Mouse (Mus musculus) hindbrain, embryonic 10.5 days (tissue): Measurements from ENCODE around the gene Smarcad1. TPM values are rescaled to one million over a fixed set of nuclear protein-coding genes. Genes with fewer than 3 reads are reported as not detected.
"Not testable (repeated sequence)": the region's sequence is repeated elsewhere in the genome, so short reads cannot be mapped to it uniquely, and the experiment has no call there.

Experiments
- DNase-seq: peaks from one replicate; pipeline ENCODE4 v3.0.0-alpha.2; 2017; ENCODE audit warnings: low spot score
- H3K27ac ChIP-seq: fragments of 300-500 bp; sonication (generic); 2 replicates; pipeline ENCODE4 v1.5.1; 2016; ENCODE audit warnings: mild to moderate bottlenecking, moderate library complexity
- H3K27me3 ChIP-seq: fragments of 300-500 bp; sonication (generic); 2 replicates; pipeline ENCODE4 v1.6.1; 2016; ENCODE audit warnings: mild to moderate bottlenecking; ENCODE audit not compliant: poor library complexity, insufficient read depth, severe bottlenecking
- H3K36me3 ChIP-seq: fragments of 300-500 bp; sonication (generic); 2 replicates; pipeline ENCODE4 v1.6.1; 2016; ENCODE audit warnings: mild to moderate bottlenecking, moderate library complexity
- H3K4me1 ChIP-seq: fragments of 300-500 bp; sonication (generic); replicated peaks from 2 replicates; pipeline ENCODE4 v1.6.1; 2016; ENCODE audit warnings: mild to moderate bottlenecking
- H3K4me3 ChIP-seq: fragments of 300-500 bp; sonication (generic); 2 replicates; pipeline ENCODE4 v1.5.1; 2016; ENCODE audit warnings: mild to moderate bottlenecking, moderate library complexity
- H3K9me3 ChIP-seq: fragments of 300-500 bp; sonication (generic); 2 replicates; pipeline ENCODE4 v1.6.1; 2016; ENCODE audit warnings: mild to moderate bottlenecking, moderate library complexity
- WGBS: fragments of 180-500 bp; shearing (Covaris S2); methylation state at CpG from one replicate; pipeline ENCODE4 v1.1.7; 2016; 5-methylcytosine and 5-hydroxymethylcytosine counted together
- polyA plus RNA-seq: library from polyadenylated mRNA; unstranded; fragments of >200 nt; fragmentation: Nextera tagmentation; extraction: Ambion mirVana; gene quantifications from 2 replicates; pipeline ENCODE4 v1.2.1, GENCODE M21; 2016

Smarcad1 gene
- 107 and 108 TPM in 2 replicates for polyA plus RNA-seq

DNA sequence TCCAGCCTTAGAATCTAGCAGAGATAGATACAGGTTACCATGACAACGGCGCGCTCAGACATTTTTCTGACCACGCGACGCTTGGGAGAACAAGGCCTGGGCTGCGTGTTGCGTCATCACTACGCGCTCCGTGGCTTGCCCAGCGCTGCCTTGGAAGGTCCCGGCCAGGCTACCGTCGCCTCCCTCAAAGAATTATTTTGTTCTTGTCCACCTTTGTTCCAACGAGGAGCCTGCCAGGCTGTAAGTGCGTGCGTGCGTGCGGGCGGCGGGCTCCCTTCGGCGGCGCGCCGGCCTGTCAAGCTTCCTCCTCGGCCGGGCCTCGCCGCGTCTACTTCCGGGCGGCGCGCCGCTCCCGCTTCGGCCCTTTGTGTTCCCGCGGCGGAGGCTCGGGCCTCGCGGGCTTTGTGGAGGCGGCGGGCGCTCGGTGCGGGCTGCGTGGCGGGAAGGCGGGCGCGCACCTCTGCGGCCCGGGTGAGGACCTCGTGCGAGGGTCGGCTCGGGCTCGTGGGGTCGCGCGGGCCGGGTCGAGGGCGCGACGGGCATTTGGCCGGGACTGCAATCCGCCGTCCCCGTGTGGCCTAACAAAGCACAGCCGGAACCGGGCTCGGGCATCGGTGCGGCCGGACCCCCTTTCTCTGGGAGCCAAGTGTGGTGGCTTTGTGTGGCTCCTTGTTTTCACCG, at the start of gene Smarcad1:
Gene Smarcad1, plus strand, starts transcription at position 93 of the 681 bp plus-strand sequence.
- Histone ChIP-seq H3K36me3 (peaks cover 39% of the 10 kb centered on the region), H3K4me1 (peaks cover 10% of the 10 kb centered on the region), H3K27me3 (no peaks in the 10 kb centered on the region), H3K9me3 (0 out of 2 replicates have a peak, but pooled peaks cover 4% of the 10 kb centered on the region), H3K4me3 (peak within 1 kb of the TSS; percentile 85), H3K27ac (peak within 1 kb of the TSS; percentile 99)
- WGBS = under 1% methylated on average over 81 of the region's 81 CpGs
- DNase-seq = peak; percentile 94

DNA sequence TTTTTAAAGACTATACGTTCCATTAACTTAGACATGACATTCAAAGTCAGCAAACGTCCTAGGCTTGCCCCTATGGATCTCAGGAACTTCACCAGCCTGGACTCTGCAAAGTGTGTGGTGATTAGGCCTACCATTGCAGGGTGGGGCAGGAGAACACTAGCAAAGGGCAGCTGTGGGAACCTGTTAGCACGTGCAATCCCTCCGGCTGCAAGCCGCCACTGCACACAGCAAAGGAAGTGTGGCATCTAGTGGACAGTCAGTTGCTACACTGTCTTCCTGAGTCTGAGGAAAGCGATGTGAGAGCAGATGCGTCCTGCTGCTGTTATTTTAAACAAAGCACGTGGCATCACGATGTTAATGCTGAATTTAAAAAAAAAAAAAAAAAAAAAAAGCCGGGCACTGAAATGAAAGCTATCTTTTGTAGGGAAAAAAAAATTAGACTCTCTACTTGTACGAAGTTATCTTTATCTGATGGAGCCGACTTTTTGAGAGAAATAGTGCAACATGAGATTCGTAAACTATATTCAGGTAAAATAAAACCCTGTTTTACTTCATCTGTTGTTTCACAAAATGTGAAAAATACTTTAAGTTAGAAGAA, 45.5 kb upstream of the Smarcad1 start:
- Histone ChIP-seq H3K36me3 (no peaks in the 10 kb centered on the region), H3K4me1 (no peaks in the 10 kb centered on the region), H3K27ac (no peak overlapping the region), H3K9me3 (no peaks in the 10 kb centered on the region), H3K4me3 (no peak overlapping the region), H3K27me3 (no peaks in the 10 kb centered on the region)
- DNase-seq = peak; percentile 37
- WGBS = 51% methylated on average over 13 of the region's 13 CpGs

DNA sequence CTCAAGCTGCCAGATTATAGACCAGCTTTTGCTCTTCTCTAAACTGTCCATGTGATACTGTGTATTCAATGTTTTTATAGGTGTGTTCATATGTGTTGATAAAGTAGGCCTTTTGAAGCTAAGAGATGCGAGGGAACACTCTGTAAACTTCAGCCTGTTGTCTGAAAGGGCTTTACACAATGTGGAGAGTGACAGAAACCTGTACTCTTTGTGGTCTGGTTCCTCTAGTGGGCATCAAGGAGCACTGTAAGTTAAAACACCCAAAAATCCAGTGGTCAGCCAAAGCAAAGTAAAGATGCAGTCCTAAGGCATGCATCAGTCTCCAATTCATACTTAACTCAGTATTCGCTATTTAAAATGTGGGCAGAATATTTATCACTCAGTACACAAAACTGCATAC, 44.6 kb upstream of the Smarcad1 start:
- H3K9me3 ChIP-seq = no peaks in the 10 kb centered on the region
- H3K27ac ChIP-seq = no peak overlapping the region
- 82% methylated on average over 2 of the region's 2 CpGs for WGBS
- H3K36me3 ChIP-seq = no peaks in the 10 kb centered on the region
- H3K27me3 ChIP-seq = no peaks in the 10 kb centered on the region
- no peaks in the 10 kb centered on the region for H3K4me1 ChIP-seq
- no peak for DNase-seq
- H3K4me3 ChIP-seq = no peak overlapping the region

DNA sequence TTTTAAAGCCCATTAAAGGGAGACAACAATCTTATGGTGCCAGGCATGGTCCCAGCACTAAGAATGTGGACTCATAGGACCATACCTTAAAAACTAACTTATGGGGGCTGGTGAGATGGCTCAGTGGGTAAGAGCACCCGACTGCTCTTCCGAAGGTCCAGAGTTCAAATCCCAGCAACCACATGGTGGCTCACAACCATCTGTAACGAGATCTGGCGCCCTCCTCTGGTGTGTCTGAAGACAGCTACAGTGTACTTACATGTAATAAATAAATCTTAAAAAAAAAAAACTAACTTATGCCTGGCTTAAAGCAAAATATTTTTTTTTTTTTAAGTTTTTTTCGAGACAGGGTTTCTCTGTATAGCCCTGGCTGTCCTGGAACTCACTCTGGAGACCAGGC, 41.6 kb upstream of the Smarcad1 start:
- H3K4me3 ChIP-seq, H3K4me1 ChIP-seq, H3K27me3 ChIP-seq, DNase-seq, H3K27ac ChIP-seq, H3K9me3 ChIP-seq, H3K36me3 ChIP-seq: not testable (repeated sequence)
- 80% methylated on average over 5 of the region's 5 CpGs for WGBS

DNA sequence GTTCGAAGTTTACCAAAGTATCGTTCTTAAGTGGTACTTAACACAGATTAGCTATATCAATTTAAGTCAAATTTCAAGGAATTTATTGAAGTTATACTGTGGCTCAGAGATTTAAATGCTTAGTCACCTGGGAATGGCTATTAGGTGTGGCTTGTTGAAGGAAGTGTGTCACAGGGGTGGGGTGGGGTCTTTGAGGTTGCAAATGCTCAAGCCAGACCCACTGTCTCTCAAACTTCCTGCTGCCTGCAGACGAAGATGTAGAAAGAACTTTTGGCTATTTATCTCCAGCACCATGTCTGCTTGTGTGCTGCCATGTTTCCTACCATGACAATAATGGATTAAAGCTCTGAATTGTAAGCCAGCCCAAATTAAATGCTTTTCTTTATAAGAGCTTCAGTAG, 40.2 kb upstream of the Smarcad1 start:
- no peak for DNase-seq
- 82% methylated on average over 3 of the region's 3 CpGs for WGBS
- no peak overlapping the region for H3K27ac ChIP-seq

DNA sequence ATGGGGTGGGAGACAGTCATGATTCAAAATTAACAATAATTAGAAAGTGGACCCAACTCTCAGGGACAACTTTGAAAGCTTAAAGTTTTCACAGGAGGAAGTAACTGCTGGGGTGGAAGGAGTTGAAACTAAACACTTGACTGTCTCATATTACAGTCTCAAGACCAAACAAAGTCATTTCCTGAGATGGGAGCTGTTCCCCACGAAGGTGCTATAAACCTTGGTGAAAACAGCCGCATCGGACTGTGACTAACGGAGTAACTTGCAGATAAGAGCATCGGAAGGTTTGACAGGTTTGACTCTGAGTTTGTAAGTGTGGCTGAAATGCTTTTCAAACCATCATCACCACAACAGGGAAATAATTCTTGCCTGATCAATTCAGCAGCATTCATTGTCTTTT, 33.5 kb upstream of the Smarcad1 start:
- no peaks in the 10 kb centered on the region for H3K27me3 ChIP-seq
- DNase-seq = no peak
- 78% methylated on average over 5 of the region's 5 CpGs for whole genome bisulfite sequencing

More for the DNA sequence above, 40.2 kb upstream of the Smarcad1 start:
- no peaks in the 10 kb centered on the region for H3K27me3 ChIP-seq
- no peaks in the 10 kb centered on the region for H3K36me3 ChIP-seq
- H3K4me1 ChIP-seq = no peaks in the 10 kb centered on the region
- no peak overlapping the region for H3K4me3 ChIP-seq
- no peaks in the 10 kb centered on the region for H3K9me3 ChIP-seq

DNA sequence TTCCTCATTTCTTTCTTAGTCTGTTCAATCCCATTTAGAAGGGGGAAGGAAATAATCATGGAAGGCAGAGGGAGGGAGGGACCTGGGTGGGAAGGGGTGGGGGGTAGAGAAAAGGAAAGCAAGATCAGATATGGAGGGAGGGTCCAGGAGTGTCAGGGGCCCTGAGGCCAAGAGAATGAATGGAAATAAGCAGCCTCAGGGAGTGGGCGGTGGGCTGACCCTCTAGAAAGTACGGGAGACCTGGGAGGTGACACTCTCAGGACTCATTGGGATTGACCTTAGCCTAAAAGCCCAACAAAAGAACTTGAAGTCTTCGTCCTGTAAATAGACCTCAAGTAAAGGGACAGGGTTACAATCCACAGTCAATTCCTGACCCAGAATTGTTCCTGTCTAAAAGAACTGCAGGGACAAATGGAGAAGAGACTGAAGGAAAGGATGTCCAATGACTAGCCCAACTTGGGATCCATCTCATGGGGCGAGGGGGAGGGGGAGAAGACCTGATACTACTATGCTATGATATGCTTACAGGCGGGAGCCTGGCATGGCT, 30.9 kb upstream of the Smarcad1 start:
- Histone ChIP-seq H3K4me3 (no peak overlapping the region), H3K27me3 (no peaks in the 10 kb centered on the region), H3K27ac (no peak overlapping the region), H3K9me3 (no peaks in the 10 kb centered on the region), H3K4me1 (no peaks in the 10 kb centered on the region), H3K36me3 (no peaks in the 10 kb centered on the region)
- 83% methylated on average over 5 of the region's 5 CpGs for WGBS
- no peak for DNase-seq

More for the DNA sequence above, 33.5 kb upstream of the Smarcad1 start:
- H3K4me3 ChIP-seq = no peak overlapping the region
- no peaks in the 10 kb centered on the region for H3K9me3 ChIP-seq
- H3K27ac ChIP-seq = no peak overlapping the region
- H3K4me1 ChIP-seq = no peaks in the 10 kb centered on the region
- no peaks in the 10 kb centered on the region for H3K36me3 ChIP-seq

DNA sequence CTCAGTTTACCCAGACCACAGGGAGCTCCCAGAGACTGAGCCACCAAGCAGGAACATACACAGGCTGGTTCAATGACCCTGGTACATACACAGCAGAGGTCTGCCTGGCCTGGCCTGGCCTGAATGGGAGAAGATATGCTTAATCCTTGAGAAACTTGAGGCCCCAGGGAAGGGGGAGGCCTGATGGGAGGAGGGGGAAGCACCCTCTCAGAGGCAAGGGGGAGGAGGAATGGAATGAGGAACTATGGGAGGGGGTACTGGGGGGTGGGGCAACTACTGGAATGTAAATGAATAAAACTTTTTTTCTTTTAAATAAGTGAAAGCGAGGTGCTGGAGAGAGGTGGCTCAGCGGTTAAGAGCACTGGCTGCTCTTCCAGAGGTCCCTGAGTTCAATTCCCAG, 30.2 kb upstream of the Smarcad1 start:
- 89% methylated on average over 2 of the region's 2 CpGs for WGBS
- no peak overlapping the region for H3K27ac ChIP-seq
- H3K4me1 ChIP-seq = no peaks in the 10 kb centered on the region
- no peak for DNase-seq
- no peaks in the 10 kb centered on the region for H3K27me3 ChIP-seq
- H3K36me3 ChIP-seq = no peaks in the 10 kb centered on the region
- no peaks in the 10 kb centered on the region for H3K9me3 ChIP-seq
- no peak overlapping the region for H3K4me3 ChIP-seq

DNA sequence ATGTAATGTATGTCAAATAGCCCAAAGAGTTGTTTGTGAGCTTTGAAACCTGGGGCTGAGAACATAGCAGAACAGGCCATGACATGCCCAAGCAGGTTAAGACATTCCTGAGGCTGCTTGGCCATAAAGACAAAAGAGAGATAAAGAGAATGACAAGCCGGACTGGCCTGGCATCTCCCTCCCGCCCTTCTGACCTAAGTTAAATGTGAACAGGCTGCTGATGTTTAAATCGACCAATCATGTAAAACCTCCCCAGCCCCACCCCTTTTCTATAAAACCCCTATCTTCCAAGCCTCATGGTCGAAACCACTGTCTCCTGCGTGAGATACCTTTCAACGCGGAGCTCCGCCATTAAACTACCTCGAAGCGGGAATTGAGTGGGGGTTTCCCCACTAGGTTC, 24.8 kb upstream of the Smarcad1 start:
- Histone ChIP-seq H3K27me3 (no peaks in the 10 kb centered on the region), H3K36me3 (no peaks in the 10 kb centered on the region), H3K27ac (no peak overlapping the region), H3K4me1 (no peaks in the 10 kb centered on the region), H3K9me3 (no peaks in the 10 kb centered on the region), H3K4me3 (no peak overlapping the region)
- WGBS = 91% methylated on average over 10 of the region's 10 CpGs
- no peak for DNase-seq

DNA sequence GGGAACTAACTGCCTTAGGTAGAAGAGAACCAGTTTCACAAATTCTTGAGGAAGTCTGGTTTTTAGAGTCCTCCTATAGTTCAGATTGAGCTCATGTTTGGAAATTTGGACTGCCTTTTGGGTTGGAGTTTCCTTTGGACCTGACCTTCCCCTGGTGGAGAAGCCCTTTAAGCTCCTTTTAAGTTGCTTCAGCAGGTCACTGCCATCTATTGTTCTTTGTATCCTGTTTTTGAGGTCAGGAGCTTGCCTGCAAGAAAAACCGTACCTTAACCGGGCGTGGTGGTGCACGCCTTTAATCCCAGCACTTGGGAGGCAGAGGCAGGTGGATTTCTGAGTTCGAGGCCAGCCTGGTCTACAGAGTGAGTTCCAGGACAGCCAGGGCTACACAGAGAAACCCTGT, 23.4 kb upstream of the Smarcad1 start:
- not testable (repeated sequence) for H3K27me3 ChIP-seq, H3K9me3 ChIP-seq, DNase-seq, H3K27ac ChIP-seq, H3K36me3 ChIP-seq, H3K4me1 ChIP-seq, H3K4me3 ChIP-seq
- 88% methylated on average over 5 of the region's 5 CpGs for WGBS

DNA sequence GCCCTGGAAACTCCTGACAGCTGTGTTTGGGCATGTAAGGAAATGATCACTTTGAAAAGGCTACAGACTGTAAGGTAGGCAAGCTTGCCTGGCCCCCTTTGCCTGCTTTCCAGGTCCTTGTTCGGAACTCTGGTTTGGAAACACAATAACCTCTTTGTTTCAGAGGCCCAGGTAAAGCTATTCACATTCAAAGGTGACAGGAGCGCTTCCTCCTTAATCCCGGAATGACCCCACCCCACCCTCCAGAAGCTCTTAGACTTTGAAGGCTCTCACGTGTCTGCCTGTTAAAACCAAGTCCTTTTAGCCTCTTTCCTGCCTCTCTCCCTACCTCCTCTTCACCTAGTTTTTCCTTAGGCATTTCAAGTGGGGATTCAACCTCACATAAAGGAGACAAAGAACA, 20.5 kb upstream of the Smarcad1 start:
- Histone ChIP-seq H3K27ac (no peak overlapping the region), H3K36me3 (no peaks in the 10 kb centered on the region), H3K9me3 (no peaks in the 10 kb centered on the region), H3K4me3 (no peak overlapping the region), H3K4me1 (no peaks in the 10 kb centered on the region), H3K27me3 (no peaks in the 10 kb centered on the region)
- WGBS = 18% methylated on average over 4 of the region's 4 CpGs
- no peak for DNase-seq

DNA sequence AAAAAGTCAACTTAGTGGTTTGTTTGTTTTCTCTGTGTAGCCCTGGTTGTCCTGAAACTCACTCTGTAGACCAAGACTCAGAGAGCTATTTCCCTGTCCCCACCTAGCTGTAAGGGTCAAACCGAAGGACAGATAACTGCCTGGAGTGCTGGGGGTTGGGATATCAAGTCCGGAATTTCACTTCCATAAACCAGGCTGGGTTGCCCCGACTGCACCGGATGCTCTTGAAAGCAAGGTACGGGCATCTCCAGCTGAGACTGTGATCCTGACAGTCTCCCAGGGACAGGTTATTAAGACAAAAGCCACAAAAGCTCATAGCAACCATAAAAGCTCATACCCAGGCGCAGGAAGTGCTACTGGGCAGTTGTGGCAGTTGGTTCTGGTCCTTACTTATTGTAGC, 19.3 kb upstream of the Smarcad1 start:
- WGBS = 84% methylated on average over 6 of the region's 6 CpGs
- H3K36me3 ChIP-seq = no peaks in the 10 kb centered on the region
- no peak overlapping the region for H3K27ac ChIP-seq
- no peak for DNase-seq
- H3K9me3 ChIP-seq = no peaks in the 10 kb centered on the region
- H3K4me3 ChIP-seq = no peak overlapping the region
- no peaks in the 10 kb centered on the region for H3K4me1 ChIP-seq
- no peaks in the 10 kb centered on the region for H3K27me3 ChIP-seq

DNA sequence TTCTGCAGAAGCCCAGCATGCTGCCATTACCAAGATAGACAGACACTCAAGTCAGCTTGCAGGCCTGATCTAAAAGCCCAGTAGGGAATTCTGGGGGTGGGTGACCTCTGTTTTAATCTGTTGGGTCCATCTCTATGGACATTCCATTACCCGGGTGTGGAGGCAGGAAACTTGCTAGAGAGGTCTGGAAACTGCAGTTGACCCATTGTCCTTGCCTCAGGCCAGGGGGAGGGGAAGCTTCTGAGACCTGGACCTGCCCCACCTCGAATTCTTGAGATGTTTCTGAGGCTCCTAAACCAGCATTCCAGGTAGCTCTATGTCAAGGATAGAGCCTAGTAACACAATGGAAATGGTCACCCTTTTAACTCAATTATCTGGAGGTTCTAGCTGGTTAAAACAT, 17.7 kb upstream of the Smarcad1 start:
- Histone ChIP-seq H3K4me3 (no peak overlapping the region), H3K36me3 (no peaks in the 10 kb centered on the region), H3K27ac (no peak overlapping the region), H3K27me3 (no peaks in the 10 kb centered on the region), H3K9me3 (no peaks in the 10 kb centered on the region), H3K4me1 (no peaks in the 10 kb centered on the region)
- 61% methylated on average over 2 of the region's 2 CpGs for WGBS
- DNase-seq = no peak
